Mouse (Mus musculus) forebrain, embryonic 11.5 days (tissue): Measurements from ENCODE around the gene Gpr39. TPM values are rescaled to one million over a fixed set of nuclear protein-coding genes. Genes with fewer than 3 reads are reported as not detected.

ENCODE experiments used
- ATAC-seq: fragments of 200-750 bp; cut with Nextera tagmentation; replicated peaks from 2 replicates; pipeline ENCODE4 v1.8.0; 2017; ENCODE audit warnings: moderate TSS enrichment; ENCODE audit not compliant: low FRiP score
- DNase-seq: peaks from one replicate; pipeline ENCODE4 v3.0.0-alpha.2; 2017; ENCODE audit warnings: low spot score
- H3K27ac ChIP-seq: fragments of 300-500 bp; sonication (generic); 2 replicates; pipeline ENCODE4 v1.5.1; 2014; ENCODE audit warnings: low read depth, low read length
- H3K27me3 ChIP-seq: fragments of 300-500 bp; sonication (generic); 2 replicates; pipeline ENCODE4 v1.6.1; 2014; ENCODE audit warnings: mild to moderate bottlenecking, low read length, mixed read lengths; ENCODE audit not compliant: control insufficient read depth, insufficient read depth
- H3K36me3 ChIP-seq: fragments of 300-500 bp; sonication (generic); 2 replicates; pipeline ENCODE4 v1.6.1; 2014; ENCODE audit warnings: mild to moderate bottlenecking, low read length, moderate library complexity, mixed read lengths; ENCODE audit not compliant: control insufficient read depth, insufficient read depth
- H3K4me1 ChIP-seq: fragments of 300-500 bp; sonication (generic); replicated peaks from 2 replicates; pipeline ENCODE4 v1.6.1; 2014; ENCODE audit warnings: low read length, mixed read lengths; ENCODE audit not compliant: control insufficient read depth, insufficient read depth
- H3K4me2 ChIP-seq: fragments of 300-500 bp; sonication (generic); 2 replicates; pipeline ENCODE4 v1.6.1; 2014; ENCODE audit warnings: low read depth, mild to moderate bottlenecking, low read length, moderate library complexity, mixed read lengths; ENCODE audit not compliant: severe bottlenecking
- H3K4me3 ChIP-seq: fragments of 300-500 bp; sonication (generic); 2 replicates; pipeline ENCODE4 v1.5.1; 2014; ENCODE audit warnings: low read depth, low read length
- H3K9ac ChIP-seq: fragments of 300-500 bp; sonication (generic); 2 replicates; pipeline ENCODE4 v1.6.1; 2014; ENCODE audit warnings: low read length
- H3K9me3 ChIP-seq: fragments of 300-500 bp; sonication (generic); 2 replicates; pipeline ENCODE4 v1.6.1; 2016; ENCODE audit warnings: low read length, mixed read lengths; ENCODE audit not compliant: control insufficient read depth
- WGBS: fragments of 180-500 bp; shearing (Covaris S2); extraction: QIAGEN DNeasy Blood & Tissue Kit; methylation state at CpG from one replicate; pipeline ENCODE4 v1.1.7; 2014; 5-methylcytosine and 5-hydroxymethylcytosine counted together
- polyA plus RNA-seq: library from polyadenylated mRNA; unstranded; fragments of >200 nt; fragmentation: Nextera tagmentation; extraction: Ambion mirVana; gene quantifications from 2 replicates; pipeline ENCODE4 v1.2.1, GENCODE M21; 2014

Gpr39 gene
- polyA plus RNA-seq, 1 experiment from 2014 or later: not detected

DNA sequence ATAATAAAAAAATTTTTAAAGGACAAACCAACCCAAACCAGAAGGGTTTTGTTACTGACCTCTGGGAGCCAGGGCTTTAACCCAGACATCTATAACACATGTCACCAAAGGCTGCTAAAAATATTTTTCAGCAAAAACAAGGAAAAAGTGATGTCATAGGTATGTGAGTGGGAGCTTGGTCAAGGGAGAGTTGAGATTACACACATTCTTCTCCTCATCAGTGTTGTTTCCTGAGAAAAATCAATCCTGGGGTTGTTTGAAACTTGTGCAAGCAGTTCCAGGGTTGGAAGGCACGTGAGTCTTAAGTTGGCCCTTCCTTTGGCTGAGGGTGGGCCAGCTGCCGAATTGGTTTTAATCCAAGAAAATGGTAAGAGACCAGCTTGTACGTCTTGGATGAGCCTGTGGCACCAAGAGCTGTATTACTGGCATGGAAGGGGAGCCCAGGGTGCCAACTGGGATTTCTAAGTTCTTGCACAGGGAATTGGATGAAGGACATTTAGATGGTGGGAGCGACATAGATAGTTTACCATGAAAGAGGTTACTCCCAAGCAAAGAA, 2.8 kb downstream of the Gpr39 start:
- no peaks in the 10 kb centered on the region for H3K4me1 ChIP-seq
- no peak overlapping the region for H3K4me3 ChIP-seq
- WGBS: 88% methylated on average over 4 of the region's 4 CpGs
- no peaks in the 10 kb centered on the region for H3K27me3 ChIP-seq
- no peak overlapping the region for H3K4me2 ChIP-seq
- no peaks in the 10 kb centered on the region for H3K9me3 ChIP-seq
- H3K36me3 ChIP-seq: no peaks in the 10 kb centered on the region
- DNase-seq: no peak
- ATAC-seq: no peak
- H3K27ac ChIP-seq: no peak overlapping the region
- no peak overlapping the region for H3K9ac ChIP-seq

DNA sequence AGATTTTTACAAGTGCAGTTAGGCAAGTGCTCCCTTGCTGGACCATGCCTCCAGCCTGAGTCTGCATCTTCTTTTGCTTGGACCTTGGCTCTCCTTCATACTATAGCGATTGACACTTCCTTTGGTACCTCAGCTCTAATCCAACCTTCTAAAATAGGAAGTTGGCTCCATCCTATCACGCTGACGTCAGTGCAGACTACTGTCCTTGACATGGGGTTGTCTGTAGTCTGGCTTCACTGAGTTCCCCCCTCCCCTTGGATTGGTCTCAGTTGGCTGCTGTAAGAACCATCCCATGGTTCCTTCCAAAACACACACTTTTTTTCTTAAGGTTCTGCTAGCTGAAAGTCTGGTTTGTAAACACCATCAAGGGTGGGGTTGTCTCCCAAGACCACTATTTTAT, 7.6 kb downstream of the Gpr39 start:
- Histone ChIP-seq H3K9me3 (no peaks in the 10 kb centered on the region), H3K4me1 (no peaks in the 10 kb centered on the region), H3K36me3 (no peaks in the 10 kb centered on the region), H3K4me2 (no peak overlapping the region), H3K27ac (no peak overlapping the region), H3K27me3 (no peaks in the 10 kb centered on the region), H3K4me3 (no peak overlapping the region), H3K9ac (no peak overlapping the region)
- no peak for DNase-seq
- no peak for ATAC-seq
- WGBS: 89% methylated on average over 3 of the region's 3 CpGs

DNA sequence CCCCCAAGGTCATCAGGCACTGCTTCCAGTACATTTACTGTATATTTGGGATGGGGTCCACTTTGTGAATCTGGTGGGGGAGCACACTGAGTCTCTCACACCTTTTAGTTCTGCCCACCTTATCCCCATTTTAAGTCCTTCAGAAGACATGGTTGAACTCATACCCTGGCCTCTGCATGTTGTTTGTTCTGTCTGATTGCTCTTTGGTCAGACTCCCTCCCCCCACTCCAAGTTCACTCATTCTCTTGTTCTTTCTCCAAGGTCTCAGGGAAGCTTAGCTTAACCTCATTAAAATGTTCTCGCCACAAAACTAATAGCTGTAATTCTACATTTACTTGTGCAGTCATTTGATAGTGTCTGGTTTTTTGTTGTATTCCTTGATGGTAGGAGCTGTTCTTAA, 8.5 kb downstream of the Gpr39 start:
- DNase-seq: no peak
- no peak overlapping the region for H3K27ac ChIP-seq
- H3K9me3 ChIP-seq: no peaks in the 10 kb centered on the region
- H3K27me3 ChIP-seq: no peaks in the 10 kb centered on the region
- no peaks in the 10 kb centered on the region for H3K4me1 ChIP-seq
- no peak overlapping the region for H3K9ac ChIP-seq
- no peak for ATAC-seq
- 83% methylated on average over 1 of the region's 1 CpGs for WGBS
- H3K4me3 ChIP-seq: no peak overlapping the region
- H3K4me2 ChIP-seq: no peak overlapping the region
- H3K36me3 ChIP-seq: no peaks in the 10 kb centered on the region

DNA sequence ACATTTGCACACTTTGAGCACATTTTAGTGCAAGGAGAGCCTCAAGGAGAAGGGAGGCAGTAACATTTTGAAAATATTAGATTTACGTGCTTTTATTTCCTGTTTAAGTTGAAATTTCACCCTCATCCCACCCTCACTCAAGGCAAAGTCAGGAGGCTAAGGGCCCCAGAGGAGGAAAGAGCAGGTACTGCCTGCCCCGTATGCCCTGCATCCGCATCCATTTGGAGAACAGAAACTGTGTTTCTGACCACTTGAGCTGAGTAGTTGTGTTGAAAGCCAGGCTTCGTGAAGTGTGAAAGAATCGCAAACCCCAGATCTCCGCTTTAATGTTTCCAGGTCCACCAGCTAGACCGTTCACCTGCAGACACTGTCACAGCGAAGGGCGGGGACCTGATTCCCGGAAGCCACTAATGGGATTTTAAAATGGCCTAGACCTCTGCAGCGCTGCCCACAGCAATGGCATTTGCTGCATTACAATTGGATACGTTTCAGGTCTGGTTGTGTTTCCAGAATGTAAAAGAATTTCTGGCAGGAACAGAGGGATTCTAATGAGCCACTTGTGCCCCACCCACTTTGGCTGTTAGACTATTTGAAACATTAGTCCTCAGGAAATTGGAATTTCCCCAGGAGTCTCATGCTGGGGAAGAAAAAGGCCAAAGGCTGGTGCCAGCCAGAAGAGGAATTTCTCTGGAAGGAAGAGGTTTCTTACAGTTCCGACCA, 11.1 kb downstream of the Gpr39 start:
- Histone ChIP-seq H3K4me1 (no peaks in the 10 kb centered on the region), H3K36me3 (no peaks in the 10 kb centered on the region), H3K9ac (no peak overlapping the region), H3K27me3 (no peaks in the 10 kb centered on the region), H3K4me3 (no peak overlapping the region), H3K9me3 (no peaks in the 10 kb centered on the region), H3K4me2 (no peak overlapping the region), H3K27ac (no peak overlapping the region)
- WGBS: 85% methylated on average over 13 of the region's 13 CpGs
- no peak for DNase-seq
- ATAC-seq: no peak

DNA sequence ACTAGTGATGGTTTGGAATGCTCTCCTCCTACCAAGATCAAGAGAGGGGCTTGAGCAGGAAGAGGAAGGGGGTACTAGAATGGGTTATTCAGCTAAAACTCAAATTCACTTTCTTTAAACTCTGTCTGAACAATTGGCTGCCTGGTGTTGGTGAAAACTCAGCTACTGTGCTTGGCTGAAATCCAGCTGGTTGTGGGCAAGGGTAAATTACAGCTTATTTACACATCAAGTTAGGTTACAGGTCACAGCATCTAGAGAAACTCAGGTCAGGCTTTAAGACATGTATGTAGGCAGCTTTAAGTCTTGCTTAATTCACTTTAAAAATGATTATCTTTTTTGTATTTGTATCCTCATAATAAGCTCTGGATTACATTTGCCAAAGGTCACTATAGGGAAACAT, 16.7 kb downstream of the Gpr39 start:
- DNase-seq: no peak
- H3K27ac ChIP-seq: no peak overlapping the region

DNA sequence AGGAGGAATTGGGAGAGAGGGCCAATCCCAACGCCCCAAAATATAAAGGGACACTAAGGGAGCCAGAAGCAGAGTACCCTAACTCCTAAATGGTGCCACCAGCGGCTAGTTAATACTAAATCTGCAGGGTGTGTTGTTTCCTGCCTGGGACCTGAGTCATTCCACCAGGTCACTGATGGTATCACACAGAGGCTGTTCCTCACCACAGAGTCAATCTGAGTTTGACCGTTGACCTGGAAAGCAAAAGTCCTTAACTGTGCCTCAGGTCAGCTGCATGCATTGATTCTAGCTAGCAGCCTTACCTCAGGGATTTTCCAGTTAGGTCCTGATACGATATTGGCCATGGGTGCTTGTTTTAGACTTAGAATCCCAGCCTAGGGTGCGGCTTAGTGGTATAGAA, 17.5 kb downstream of the Gpr39 start:
- no peak overlapping the region for H3K9ac ChIP-seq
- DNase-seq (no peak), ATAC-seq (no peak)
- H3K9me3 ChIP-seq: no peaks in the 10 kb centered on the region
- no peak overlapping the region for H3K4me3 ChIP-seq
- no peak overlapping the region for H3K4me2 ChIP-seq
- H3K4me1 ChIP-seq: no peaks in the 10 kb centered on the region
- H3K27ac ChIP-seq: no peak overlapping the region
- H3K36me3 ChIP-seq: no peaks in the 10 kb centered on the region
- H3K27me3 ChIP-seq: no peaks in the 10 kb centered on the region
- WGBS: 82% methylated on average over 5 of the region's 5 CpGs

More for the DNA sequence above, 16.7 kb downstream of the Gpr39 start:
- ATAC-seq: no peak
- no peaks in the 10 kb centered on the region for H3K4me1 ChIP-seq
- H3K9ac ChIP-seq: no peak overlapping the region
- H3K4me3 ChIP-seq: no peak overlapping the region
- no peak overlapping the region for H3K4me2 ChIP-seq
- H3K36me3 ChIP-seq: no peaks in the 10 kb centered on the region
- no peaks in the 10 kb centered on the region for H3K27me3 ChIP-seq
- no peaks in the 10 kb centered on the region for H3K9me3 ChIP-seq

DNA sequence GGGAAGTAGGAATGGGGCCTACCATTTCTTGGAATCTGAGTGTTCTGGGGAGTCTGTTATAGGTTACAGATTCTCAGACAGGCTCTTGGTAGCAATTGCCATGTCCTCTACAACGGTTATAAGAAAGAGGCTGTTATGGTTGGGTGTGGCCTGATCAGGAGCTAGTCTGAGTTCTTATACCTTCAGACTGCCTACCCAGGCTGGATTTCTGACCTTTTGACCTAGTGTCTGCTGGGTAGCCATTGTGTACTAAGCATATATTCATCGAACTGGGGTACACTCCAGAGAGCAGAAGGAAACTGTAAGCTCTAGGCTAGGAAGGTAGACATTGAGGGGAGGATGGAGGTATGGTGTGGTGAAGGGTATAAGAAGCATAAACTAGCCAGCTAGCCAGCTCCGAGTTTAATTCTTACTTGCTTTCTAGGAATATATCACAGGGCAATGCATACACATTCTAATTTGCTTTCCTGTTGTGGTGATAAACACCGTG, 24.4 kb downstream of the Gpr39 start:
- no peak for DNase-seq
- no peak overlapping the region for H3K4me3 ChIP-seq
- 85% methylated on average over 4 of the region's 4 CpGs for WGBS
- H3K9ac ChIP-seq: no peak overlapping the region
- no peaks in the 10 kb centered on the region for H3K36me3 ChIP-seq
- no peaks in the 10 kb centered on the region for H3K27me3 ChIP-seq
- H3K4me1 ChIP-seq: no peaks in the 10 kb centered on the region
- no peak overlapping the region for H3K4me2 ChIP-seq
- no peak for ATAC-seq
- H3K9me3 ChIP-seq: no peaks in the 10 kb centered on the region
- H3K27ac ChIP-seq: no peak overlapping the region

DNA sequence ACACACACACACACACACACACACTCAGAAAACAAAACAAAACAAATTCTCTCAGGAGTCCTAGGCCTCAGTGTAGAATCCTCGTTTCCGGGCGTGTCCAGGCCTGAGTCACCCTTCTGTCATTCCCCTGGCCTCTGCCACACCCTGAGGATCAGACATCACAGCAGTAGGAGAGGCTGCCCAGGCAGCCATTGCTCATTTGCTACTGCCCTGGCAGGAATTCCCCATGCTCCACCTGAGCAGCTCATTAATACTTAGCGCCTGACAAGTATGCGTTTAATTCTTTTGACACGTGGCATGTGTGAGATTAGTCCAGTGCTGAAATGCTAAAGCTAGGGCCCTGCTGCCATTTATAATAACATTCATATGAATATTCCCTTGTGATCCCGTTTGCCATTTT, 25.0 kb downstream of the Gpr39 start:
- no peak; the same call in 1 of the 2 replicates for ATAC-seq
- H3K27ac ChIP-seq: no peak overlapping the region
- WGBS: 90% methylated on average over 7 of the region's 7 CpGs
- H3K9me3 ChIP-seq: no peaks in the 10 kb centered on the region
- no peak overlapping the region for H3K4me3 ChIP-seq
- no peaks in the 10 kb centered on the region for H3K36me3 ChIP-seq
- no peak overlapping the region for H3K9ac ChIP-seq
- H3K27me3 ChIP-seq: no peaks in the 10 kb centered on the region
- no peak overlapping the region for H3K4me2 ChIP-seq
- H3K4me1 ChIP-seq: no peaks in the 10 kb centered on the region
- no peak for DNase-seq

DNA sequence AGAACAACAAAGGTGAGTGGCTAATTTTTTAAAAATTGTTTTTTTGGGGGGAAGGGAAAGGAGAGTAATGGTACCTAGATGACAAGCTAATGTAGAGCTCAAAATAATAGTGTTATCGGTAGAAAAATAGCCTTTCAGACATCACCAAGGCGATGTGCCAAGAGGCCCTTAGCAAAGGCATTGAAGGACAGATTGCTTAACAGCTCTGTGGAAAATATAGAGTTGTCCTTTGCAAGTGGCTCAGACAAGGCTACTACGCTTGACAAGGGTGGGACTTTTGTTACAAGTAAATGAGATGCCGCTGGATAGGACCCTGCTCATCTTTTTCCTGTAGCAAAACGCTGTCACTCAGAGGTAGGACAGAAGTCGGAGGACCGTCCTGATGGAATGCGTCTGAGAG, 25.5 kb downstream of the Gpr39 start:
- Histone ChIP-seq H3K9me3 (no peaks in the 10 kb centered on the region), H3K36me3 (no peaks in the 10 kb centered on the region), H3K27me3 (no peaks in the 10 kb centered on the region), H3K27ac (no peak overlapping the region), H3K4me1 (no peaks in the 10 kb centered on the region), H3K4me3 (no peak overlapping the region), H3K4me2 (no peak overlapping the region), H3K9ac (no peak overlapping the region)
- ATAC-seq (no peak), DNase-seq (no peak)
- whole genome bisulfite sequencing: 89% methylated on average over 8 of the region's 8 CpGs
